Mouse (Mus musculus) heart, embryonic 15.5 days (tissue): ENCODE measurements at regions not wholly inside any gene's neighbourhood (a gene's known extent, or its start where the extent isn't known, plus 50 kb on each side); places are given as distances from the start of the nearest gene placed in this dataset.

Experiments used
- ATAC-seq: fragments of 200-750 bp; cut with Nextera tagmentation; replicated peaks from 2 replicates; pipeline ENCODE4 v1.8.0; 2017; ENCODE audit warnings: low read depth, moderate TSS enrichment; ENCODE audit not compliant: insufficient number of reproducible peaks, insufficient read depth, low FRiP score
- H3K27ac ChIP-seq: fragments of 300-500 bp; sonication (generic); 2 replicates; pipeline ENCODE4 v1.5.1; 2015; ENCODE audit warnings: mild to moderate bottlenecking, inconsistent platforms
- H3K27me3 ChIP-seq: fragments of 300-500 bp; sonication (generic); 2 replicates; pipeline ENCODE4 v1.6.1; 2015; ENCODE audit warnings: inconsistent platforms
- H3K36me3 ChIP-seq: fragments of 300-500 bp; sonication (generic); 2 replicates; pipeline ENCODE4 v1.6.1; 2015; ENCODE audit warnings: mild to moderate bottlenecking, inconsistent platforms
- H3K4me1 ChIP-seq: fragments of 300-500 bp; sonication (generic); replicated peaks from 2 replicates; pipeline ENCODE4 v1.6.1; 2015; ENCODE audit warnings: inconsistent platforms
- H3K4me2 ChIP-seq: fragments of 300-500 bp; sonication (generic); 2 replicates; pipeline ENCODE4 v1.6.1; 2015; ENCODE audit warnings: inconsistent platforms, mild to moderate bottlenecking, moderate library complexity
- H3K4me3 ChIP-seq: fragments of 300-500 bp; sonication (generic); 2 replicates; pipeline ENCODE4 v1.5.1; 2015; ENCODE audit warnings: mild to moderate bottlenecking, inconsistent platforms
- H3K9ac ChIP-seq: fragments of 300-500 bp; sonication (generic); 2 replicates; pipeline ENCODE4 v1.6.1; 2015; ENCODE audit warnings: mild to moderate bottlenecking, inconsistent platforms
- H3K9me3 ChIP-seq: fragments of 300-500 bp; sonication (generic); replicated peaks from 2 replicates; pipeline ENCODE4 v1.6.1; 2016; ENCODE audit warnings: inconsistent platforms
- WGBS: fragments of 180-500 bp; shearing (Covaris S2); methylation state at CpG from one replicate; pipeline ENCODE4 v1.1.7; 2015; ENCODE audit warnings: mixed read lengths; 5-methylcytosine and 5-hydroxymethylcytosine counted together

- Histone ChIP-seq H3K9me3 (no peaks in the 10 kb centered on the region), H3K4me1 (no peaks in the 10 kb centered on the region), H3K4me3 (no peak overlapping the region), H3K27me3 (no peaks in the 10 kb centered on the region), H3K36me3 (no peaks in the 10 kb centered on the region), H3K27ac (no peak overlapping the region), H3K9ac (no peak overlapping the region), H3K4me2 (no peak overlapping the region)
- ATAC-seq = no peak
- WGBS = 88% methylated on average over 4 of the region's 4 CpGs
These were observed 97.2 kb upstream of the Ppp2r3a start for GRCm38 (mm10) chr9:101348771-101349170.

GRCm38 (mm10) chr9:101342887-101343286 lies 91.3 kb upstream of the Ppp2r3a start:
- Histone ChIP-seq H3K4me3 (no peak overlapping the region), H3K4me2 (no peak overlapping the region), H3K9me3 (no peaks in the 10 kb centered on the region), H3K27ac (no peak overlapping the region), H3K4me1 (no peaks in the 10 kb centered on the region), H3K36me3 (no peaks in the 10 kb centered on the region), H3K27me3 (no peaks in the 10 kb centered on the region), H3K9ac (no peak overlapping the region)
- 71% methylated on average over 5 of the region's 5 CpGs for WGBS
- no peak for ATAC-seq

- no peak overlapping the region for H3K4me3 ChIP-seq
- WGBS = 71% methylated on average over 11 of the region's 11 CpGs
- H3K4me2 ChIP-seq = no peak overlapping the region
- no peaks in the 10 kb centered on the region for H3K27me3 ChIP-seq
- H3K9me3 ChIP-seq = no peaks in the 10 kb centered on the region
- no peaks in the 10 kb centered on the region for H3K4me1 ChIP-seq
- H3K9ac ChIP-seq = no peak overlapping the region
- H3K27ac ChIP-seq = no peak overlapping the region
- H3K36me3 ChIP-seq = no peaks in the 10 kb centered on the region
- ATAC-seq = no peak
These were observed 89.3 kb upstream of the Ppp2r3a start for GRCm38 (mm10) chr9:101340796-101341465.

GRCm38 (mm10) chr9:101329032-101329824 lies 77.6 kb upstream of the Ppp2r3a start:
- 62% methylated on average over 8 of the region's 8 CpGs for WGBS

GRCm38 (mm10) chr9:101326961-101327360 lies 75.4 kb upstream of the Ppp2r3a start:
- H3K4me3 ChIP-seq = no peak overlapping the region
- no peaks in the 10 kb centered on the region for H3K36me3 ChIP-seq
- no peak overlapping the region for H3K9ac ChIP-seq
- no peak overlapping the region for H3K4me2 ChIP-seq
- H3K4me1 ChIP-seq = peaks cover 7% of the 10 kb centered on the region
- no peaks in the 10 kb centered on the region for H3K27me3 ChIP-seq
- peak overlapping the region; percentile 51 for H3K27ac ChIP-seq
- 30% methylated on average over 3 of the region's 3 CpGs for WGBS
- ATAC-seq = peak; percentile 18; the same call in 1 of the 2 replicates
- no peaks in the 10 kb centered on the region for H3K9me3 ChIP-seq

More at GRCm38 (mm10) chr9:101329032-101329824, 77.6 kb upstream of the Ppp2r3a start:
- peaks cover 7% of the 10 kb centered on the region for H3K4me1 ChIP-seq
- no peaks in the 10 kb centered on the region for H3K36me3 ChIP-seq
- H3K27me3 ChIP-seq = no peaks in the 10 kb centered on the region
- H3K9me3 ChIP-seq = no peaks in the 10 kb centered on the region
- H3K4me3 ChIP-seq = no peak overlapping the region
- H3K27ac ChIP-seq = no peak overlapping the region
- no peak for ATAC-seq
- no peak overlapping the region for H3K4me2 ChIP-seq
- no peak overlapping the region for H3K9ac ChIP-seq

GRCm38 (mm10) chr9:101314036-101314435 lies 62.4 kb upstream of the Ppp2r3a start:
- Histone ChIP-seq H3K27me3 (0 out of 2 replicates have a peak, but pooled peaks cover 3% of the 10 kb centered on the region), H3K9me3 (no peaks in the 10 kb centered on the region), H3K9ac (no peak overlapping the region), H3K36me3 (no peaks in the 10 kb centered on the region), H3K4me2 (no peak overlapping the region), H3K27ac (no peak overlapping the region), H3K4me1 (no peaks in the 10 kb centered on the region), H3K4me3 (no peak overlapping the region)
- ATAC-seq = no peak
- WGBS = 44% methylated on average over 4 of the region's 4 CpGs

GRCm38 (mm10) chr9:101306408-101306935 lies 54.9 kb upstream of the Ppp2r3a start:
- H3K36me3 ChIP-seq = no peaks in the 10 kb centered on the region
- no peak overlapping the region for H3K4me2 ChIP-seq
- no peak for ATAC-seq
- no peaks in the 10 kb centered on the region for H3K27me3 ChIP-seq
- WGBS = 83% methylated on average over 10 of the region's 10 CpGs
- H3K27ac ChIP-seq = no peak overlapping the region
- no peak overlapping the region for H3K9ac ChIP-seq
- H3K4me3 ChIP-seq = no peak overlapping the region
- H3K4me1 ChIP-seq = no peaks in the 10 kb centered on the region
- H3K9me3 ChIP-seq = no peaks in the 10 kb centered on the region

GRCm38 (mm10) chr9:101305730-101306129 lies 54.1 kb upstream of the Ppp2r3a start:
- no peaks in the 10 kb centered on the region for H3K36me3 ChIP-seq
- WGBS = 86% methylated on average over 4 of the region's 4 CpGs
- H3K4me3 ChIP-seq = no peak overlapping the region
- H3K9me3 ChIP-seq = no peaks in the 10 kb centered on the region
- no peak overlapping the region for H3K9ac ChIP-seq
- no peak overlapping the region for H3K4me2 ChIP-seq
- no peaks in the 10 kb centered on the region for H3K4me1 ChIP-seq
- H3K27me3 ChIP-seq = no peaks in the 10 kb centered on the region
- no peak overlapping the region for H3K27ac ChIP-seq
- ATAC-seq = no peak
